In the genomic region with DNA sequence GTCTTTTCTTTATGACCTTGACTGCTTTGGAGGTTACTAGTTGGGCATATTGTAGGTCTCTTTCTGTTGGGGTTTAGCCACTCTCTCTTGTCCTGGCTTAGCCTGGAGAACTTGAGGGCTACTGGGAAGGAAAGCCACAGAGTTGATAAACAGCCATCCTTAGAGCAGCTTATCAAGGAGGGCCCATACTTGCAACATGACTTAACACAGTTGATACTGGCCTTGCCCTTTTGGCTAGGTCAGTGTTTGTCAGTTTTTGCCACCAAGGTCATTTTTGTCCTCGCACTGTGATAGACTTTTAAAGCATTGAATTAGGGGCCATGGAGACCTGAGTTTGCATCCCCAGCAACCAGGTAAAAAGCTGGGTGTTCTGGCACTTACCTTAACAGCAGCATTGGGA, we compare ENCODE assay signal across 28 mouse cellular contexts. TPM values are rescaled to one million over a fixed set of nuclear protein-coding genes. Genes with fewer than 3 reads are reported as not detected.
"Had no signal": no experiment of that assay in that cellular context is flagged by ENCODE, and none has a peak within 500 bp of the region (broad histone marks: within the 10 kb centered on the region; RNA-seq: fewer than 3 reads in every experiment).

No protein-coding gene starts in this region.

- H3K9ac ChIP-seq: heart, embryonic 13.5 days; heart, embryonic 15.5 days; hindbrain, embryonic 13.5 days; hindbrain, embryonic 15.5 days; kidney, embryonic 15.5 days; limb, embryonic 13.5 days; limb, embryonic 15.5 days; liver, embryonic 12.5 days; liver, embryonic 14.5 days had no signal

- H3K4me3 ChIP-seq: heart, adult 2 months; heart, embryonic 13.5 days; heart, embryonic 15.5 days; hindbrain, embryonic 13.5 days; hindbrain, embryonic 15.5 days; kidney, embryonic 15.5 days; limb, embryonic 13.5 days; limb, embryonic 15.5 days; liver, embryonic 12.5 days had no signal

- H3K4me1 ChIP-seq: heart, embryonic 15.5 days; kidney, embryonic 15.5 days; limb, embryonic 15.5 days; liver, embryonic 12.5 days had no signal

- H3K27me3 ChIP-seq: heart, embryonic 13.5 days; heart, embryonic 15.5 days; hindbrain, embryonic 15.5 days; limb, embryonic 13.5 days; limb, embryonic 15.5 days had no signal

- DNase-seq: gastrocnemius, postnatal 14 days; gastrocnemius, postnatal 36 days; heart, adult 11 months; heart, adult 2 months; heart, postnatal 14 days; heart, postnatal 36 days; kidney, adult 11 months; kidney, adult 2 months; kidney, adult 9 months; kidney, postnatal 14 days; kidney, postnatal 36 days; layer of hippocampus, adult 9-11 months; layer of hippocampus, postnatal 36 days; left cerebral cortex, postnatal 4 days had no signal

- H3K9me3 ChIP-seq: heart, embryonic 13.5 days; heart, embryonic 15.5 days; hindbrain, embryonic 13.5 days; hindbrain, embryonic 15.5 days; kidney, embryonic 15.5 days; limb, embryonic 13.5 days; limb, embryonic 15.5 days; liver, embryonic 12.5 days had no signal

- ATAC-seq: hindbrain, postnatal 0 days; intestine, embryonic 16.5 days; liver, embryonic 12.5 days had no signal

- H3K4me2 ChIP-seq: heart, embryonic 11.5 days; heart, embryonic 13.5 days; heart, embryonic 15.5 days; hindbrain, embryonic 13.5 days; hindbrain, embryonic 15.5 days; kidney, embryonic 15.5 days; limb, embryonic 13.5 days; limb, embryonic 15.5 days; liver, embryonic 12.5 days had no signal

- H3K27ac ChIP-seq: heart, adult 2 months; heart, embryonic 13.5 days; heart, embryonic 15.5 days; hindbrain, embryonic 13.5 days; hindbrain, embryonic 15.5 days; hindbrain, postnatal 0 days; kidney, embryonic 15.5 days; kidney, postnatal 0 days; limb, embryonic 13.5 days; limb, embryonic 15.5 days; liver, embryonic 12.5 days; liver, embryonic 14.5 days had no signal

- H3K36me3 ChIP-seq: heart, embryonic 13.5 days; heart, embryonic 15.5 days; hindbrain, embryonic 13.5 days; hindbrain, embryonic 15.5 days; kidney, embryonic 15.5 days; limb, embryonic 13.5 days; limb, embryonic 15.5 days; liver, embryonic 12.5 days had no signal

RNA-seq across cellular contexts. Expression of a gene that starts 23.7 kb away (rescaled TPM):
- total RNA-seq: hematopoietic stem cell, adult 5-6 weeks had no signal
